Mouse (Mus musculus): ENCODE results near the gene Fmnl3.
"Not testable (repeated sequence)": the region's sequence is repeated elsewhere in the genome, so short reads cannot be mapped to it uniquely, and the experiment has no call there.

Fmnl3 gene

GRCm38 (mm10) chr15:99386796-99387195, 16.5 kb upstream of the Fmnl3 start:
- DNase-seq, result no peak

GRCm38 (mm10) chr15:99386110-99386509, 15.8 kb upstream of the Fmnl3 start:
- not testable (repeated sequence) for DNase-seq

DNA sequence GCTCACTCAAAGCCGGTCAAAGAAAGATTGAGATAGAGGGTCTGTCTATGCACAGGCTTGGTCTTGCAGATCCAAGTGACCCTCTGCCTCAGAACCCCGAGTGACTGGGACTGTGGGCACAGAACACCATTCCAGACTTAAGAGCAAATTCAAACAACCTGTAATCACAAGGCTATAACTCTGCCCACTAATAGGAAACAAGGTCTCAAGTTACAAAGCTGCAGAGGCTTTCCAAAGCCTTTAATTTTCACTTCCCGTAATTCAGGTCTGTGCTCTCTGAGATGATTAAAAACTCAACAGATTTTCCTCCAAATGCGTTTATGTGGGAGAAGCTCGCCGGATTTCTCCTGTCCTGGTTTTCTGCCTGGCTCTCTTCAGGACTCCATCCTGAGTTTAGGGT, 13.8 kb upstream of the Fmnl3 start:
- no peak for DNase-seq

GRCm38 (mm10) chr15:99382893-99383292, 12.6 kb upstream of the Fmnl3 start:
- DNase-seq, result no peak

DNA sequence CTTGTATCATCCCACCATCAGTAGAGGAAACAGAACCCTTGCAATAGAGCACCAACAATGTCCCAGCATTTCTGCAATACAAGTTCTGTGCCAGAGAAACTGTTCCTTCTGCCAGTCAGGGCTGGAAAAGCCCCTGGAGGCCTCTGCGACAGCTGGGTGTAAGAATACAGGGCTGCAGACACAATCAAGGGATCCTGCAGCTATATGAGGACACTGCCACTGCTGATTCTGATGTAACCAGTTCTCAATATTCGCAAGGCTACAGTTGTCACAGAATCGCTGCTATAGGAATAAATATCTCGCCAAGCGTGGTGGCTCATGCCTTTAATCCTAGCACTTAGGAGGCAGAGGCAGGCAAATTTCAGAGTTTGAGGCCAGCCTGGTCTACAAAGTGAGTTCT, 6.0 kb upstream of the Fmnl3 start:
- no peak for DNase-seq

GRCm38 (mm10) chr15:99375581-99375980, 5.3 kb upstream of the Fmnl3 start:
- no peak for DNase-seq

- no peak for DNase-seq
These were observed 4.8 kb upstream of the Fmnl3 start for GRCm38 (mm10) chr15:99375036-99375435.

GRCm38 (mm10) chr15:99372761-99373160, 2.5 kb upstream of the Fmnl3 start:
- no peak for DNase-seq

GRCm38 (mm10) chr15:99371526-99372340, 1.5 kb upstream of the Fmnl3 start:
- no peak for DNase-seq

DNA sequence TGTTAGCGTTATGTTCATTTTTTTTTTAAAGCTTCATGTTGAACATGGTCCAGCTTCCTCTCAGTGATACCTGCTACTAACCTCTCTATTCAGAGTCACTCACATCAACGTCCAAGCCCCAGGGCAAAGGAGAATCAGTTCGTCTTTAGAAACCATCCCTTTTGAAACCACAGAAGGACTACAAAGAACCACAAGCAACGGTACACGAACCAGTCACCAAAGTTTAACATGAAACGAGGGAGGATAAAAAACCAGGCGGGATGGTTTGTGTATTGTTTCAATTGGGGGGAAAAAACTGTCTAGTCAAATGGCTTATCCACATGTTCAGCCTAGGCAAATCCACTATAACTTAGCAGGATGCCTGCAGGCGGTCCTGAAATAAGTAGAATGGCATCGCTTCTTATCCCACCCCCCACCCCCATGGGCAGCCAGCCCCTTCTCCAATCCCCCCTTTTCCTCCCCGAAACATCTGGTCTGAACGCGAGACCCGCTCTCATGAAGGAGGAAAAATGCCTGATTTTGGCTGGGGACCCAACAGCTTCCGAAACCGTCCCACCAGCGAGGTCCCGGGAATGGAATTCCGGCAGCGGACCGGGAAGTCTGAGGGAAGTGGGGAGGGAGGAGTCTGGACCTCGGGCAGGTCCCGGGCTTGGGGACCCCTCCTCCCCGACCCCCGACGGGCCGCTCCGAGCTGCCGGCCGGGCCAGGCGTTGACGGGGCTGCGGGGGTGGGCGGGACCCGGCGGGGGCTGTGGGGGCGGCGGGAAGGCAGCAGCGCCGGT, 701 bp downstream of the Fmnl3 start:
- DNase-seq, result no peak

DNA sequence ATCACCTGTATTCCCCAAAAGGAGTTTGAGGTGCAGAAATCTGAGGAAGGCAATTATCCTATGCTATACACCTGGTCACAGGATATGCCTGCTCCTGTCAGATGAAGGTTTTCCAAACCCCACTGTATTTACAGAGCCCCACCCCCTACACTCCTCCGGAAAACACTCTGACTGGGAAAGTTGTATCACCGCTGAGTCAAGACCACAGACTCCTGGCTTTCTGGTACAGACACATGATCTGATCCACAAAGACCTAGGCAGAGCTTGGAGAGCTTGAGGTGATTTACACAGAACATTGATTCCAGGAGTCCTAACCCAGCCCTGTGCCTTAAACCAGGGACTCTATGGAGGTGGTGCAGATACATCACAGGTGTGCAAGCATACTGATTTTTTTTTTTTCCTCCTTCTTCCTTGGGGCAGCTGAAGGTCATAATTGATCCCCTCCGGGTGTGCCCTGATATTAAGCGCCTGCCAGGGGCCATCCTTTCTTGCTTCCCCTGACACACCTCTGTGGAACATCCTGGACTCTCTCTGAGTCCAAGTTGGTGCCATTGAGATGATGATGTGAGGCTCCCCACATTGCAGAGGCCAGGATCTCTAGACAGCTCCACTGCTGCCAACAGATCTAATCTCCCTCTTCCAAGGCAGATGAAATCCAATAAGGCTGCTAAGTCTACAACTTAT, 1.6 kb downstream of the Fmnl3 start:
- no peak for DNase-seq

- DNase-seq, result peak; percentile 66
These were observed 5.4 kb downstream of the Fmnl3 start for GRCm38 (mm10) chr15:99364921-99365320.

DNA sequence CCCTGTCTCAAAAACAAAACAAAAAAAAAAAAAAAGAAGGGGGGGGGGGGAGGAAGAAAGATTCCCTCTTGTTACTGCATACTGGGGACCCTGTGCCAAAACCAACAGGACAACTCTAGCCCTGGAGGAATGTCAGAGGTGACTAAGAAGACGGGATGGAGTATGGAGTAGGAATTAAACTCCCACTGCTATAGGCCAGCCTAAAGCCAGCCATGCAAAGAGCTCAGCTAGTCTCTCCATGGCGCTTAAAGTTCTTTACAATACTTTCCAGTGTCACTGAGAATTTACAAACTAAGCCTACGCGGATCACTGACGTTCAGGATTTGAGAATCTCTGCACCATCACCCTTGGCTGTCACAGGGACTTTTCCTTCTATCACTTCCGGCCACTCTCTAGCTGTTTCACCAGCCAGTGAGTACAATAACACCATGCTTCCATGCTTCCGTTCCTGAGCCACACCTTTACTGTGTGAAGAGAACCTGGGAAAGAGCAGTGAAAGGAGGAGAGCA, 6.2 kb downstream of the Fmnl3 start:
- no peak for DNase-seq

DNA sequence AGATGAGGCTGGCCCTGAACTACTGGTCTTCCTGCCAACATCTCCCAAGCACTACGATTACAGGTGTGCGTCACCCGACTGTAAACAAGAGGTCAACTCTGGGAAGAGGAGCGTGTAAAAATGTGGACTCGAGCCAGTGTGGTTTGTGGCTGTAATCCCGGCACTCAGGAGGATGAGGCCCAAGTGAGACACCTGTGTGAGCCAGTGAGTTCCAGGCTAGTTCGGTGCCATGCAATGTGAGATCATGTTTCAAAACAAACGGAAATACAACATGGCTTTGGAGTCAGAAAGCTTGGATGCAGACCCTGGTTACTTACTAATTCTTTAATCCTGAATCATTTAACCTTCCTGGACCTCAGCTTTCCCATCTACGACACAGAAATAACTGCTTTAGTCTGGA, 11.3 kb downstream of the Fmnl3 start:
- no peak for DNase-seq

- DNase-seq, result no peak
These were observed 13.8 kb downstream of the Fmnl3 start for GRCm38 (mm10) chr15:99356462-99356861.

GRCm38 (mm10) chr15:99355660-99356059, 14.6 kb downstream of the Fmnl3 start:
- DNase-seq, result peak; percentile 79

- no peak for DNase-seq
These were observed 18.0 kb downstream of the Fmnl3 start for GRCm38 (mm10) chr15:99352306-99352705.

DNA sequence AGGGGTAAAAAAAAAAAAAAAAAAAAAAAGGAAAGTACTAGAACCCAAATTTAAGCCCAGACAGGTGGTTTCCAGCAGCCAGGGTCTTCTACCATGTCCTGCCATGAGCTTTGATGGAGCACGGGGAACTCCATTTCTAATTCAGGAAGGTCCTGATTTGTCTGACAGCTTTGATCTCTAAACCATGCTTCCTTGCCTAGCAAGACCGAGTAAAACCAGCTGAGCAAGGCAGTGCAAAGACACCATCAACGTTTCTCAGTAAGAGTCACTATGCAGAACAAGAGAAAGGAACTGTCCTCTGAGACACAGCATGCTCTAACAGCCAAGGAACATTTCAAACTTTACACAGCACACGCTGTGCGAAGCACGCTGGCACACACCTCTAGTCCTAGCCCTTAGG, 18.7 kb downstream of the Fmnl3 start:
- no peak for DNase-seq

DNA sequence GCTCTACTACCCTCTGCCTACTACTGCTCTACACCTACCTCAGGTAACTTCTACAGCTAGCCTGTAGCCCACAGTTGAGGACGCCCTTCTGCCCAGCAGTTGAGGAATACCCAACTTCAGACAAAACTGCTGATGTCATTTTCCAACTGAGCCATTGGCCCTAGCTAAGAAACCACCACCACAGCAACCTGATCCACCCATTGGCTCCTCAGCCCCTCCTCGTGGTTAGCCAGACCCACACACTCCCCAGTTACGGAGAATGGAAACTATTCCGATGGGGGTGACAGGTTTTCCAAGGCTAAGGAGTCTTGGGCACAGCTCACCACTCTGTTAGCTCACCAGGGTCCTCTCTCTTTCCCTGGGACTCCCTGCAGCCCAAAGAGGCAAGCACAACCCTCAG, 25.3 kb downstream of the Fmnl3 start:
- no peak for DNase-seq

GRCm38 (mm10) chr15:99344148-99344870, 26.0 kb downstream of the Fmnl3 start:
- no peak for DNase-seq

DNA sequence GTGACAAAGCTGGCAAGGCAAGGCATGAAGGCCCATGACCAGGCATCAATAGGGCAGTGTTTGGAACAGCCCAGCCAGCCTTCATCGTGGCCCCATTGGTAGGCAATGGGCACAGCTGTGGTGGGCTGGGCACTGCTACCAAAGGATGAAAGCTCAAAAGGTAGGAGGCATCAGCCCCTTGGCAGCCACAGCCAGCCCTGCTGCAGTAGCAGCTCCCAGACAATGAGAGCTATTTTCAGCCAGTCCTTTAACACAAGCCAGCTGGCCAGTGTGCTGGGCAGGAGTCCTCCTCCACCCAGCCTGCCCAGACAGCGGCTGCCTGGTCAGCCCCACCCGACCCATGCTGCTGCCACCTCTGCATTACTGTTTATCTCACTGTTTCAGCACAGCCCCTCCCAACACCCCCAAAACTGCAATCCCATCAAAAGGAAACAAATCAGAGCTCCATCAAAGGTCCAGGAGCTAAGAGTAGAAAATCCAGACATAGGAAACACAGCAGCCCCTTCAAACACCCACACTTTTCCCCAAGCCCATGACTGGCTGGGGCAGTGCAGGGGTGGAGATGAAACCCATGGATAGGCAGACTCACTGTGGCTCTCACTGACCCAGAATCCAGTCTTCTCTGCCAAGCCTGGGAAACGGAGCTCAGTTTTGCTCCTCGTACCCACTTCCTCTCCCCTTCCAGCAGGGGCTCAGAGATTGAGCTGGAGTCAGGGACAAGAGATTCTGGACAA, 26.7 kb downstream of the Fmnl3 start:
- DNase-seq, result no peak

Data from thymus, postnatal 14 days (tissue).